14 mouse cellular contexts compared by ENCODE assay signal in genomic region chr2:38460367-38460766, GRCm38 (mm10). TPM values are rescaled to one million over a fixed set of nuclear protein-coding genes. Genes with fewer than 3 reads are reported as not detected.
DNase-seq lines count a peak whose midpoint lies in the region; ATAC-seq and TF ChIP-seq lines count a peak whose summit lies in the region.
"Had no signal": no experiment of that assay in that cellular context is flagged by ENCODE, and none has a peak within 500 bp of the region (broad histone marks: within the 10 kb centered on the region; RNA-seq: fewer than 3 reads in every experiment).

No protein-coding gene starts in this region.

- H3K4me3 ChIP-seq in heart, embryonic 16.5 days (ENCODE audit: low read length) = no peak overlapping the region
- no peak overlapping the region for H3K4me3 ChIP-seq in midbrain, embryonic 16.5 days (ENCODE audit: low read depth, low read length)
- no peak overlapping the region for H3K4me3 ChIP-seq in midbrain, embryonic 11.5 days (ENCODE audit: low read depth, low read length)
- no peak overlapping the region for H3K4me3 ChIP-seq in forebrain, embryonic 14.5 days (ENCODE audit: low read depth, low read length)
- no peak overlapping the region for H3K4me3 ChIP-seq in limb, embryonic 14.5 days (replicated peaks; ENCODE audit: low read length)
- H3K4me3 ChIP-seq: erythroblast, embryonic 14.5 days had no signal

- H3K4me1 ChIP-seq in heart, embryonic 16.5 days (ENCODE audit: control insufficient read depth, insufficient read depth, low read length) = peaks cover 10% of the 10 kb centered on the region
- H3K4me1 ChIP-seq in midbrain, embryonic 16.5 days (ENCODE audit: control insufficient read depth, insufficient read depth, low read length) = no peaks in the 10 kb centered on the region
- no peaks in the 10 kb centered on the region for H3K4me1 ChIP-seq in midbrain, embryonic 11.5 days (ENCODE audit: control insufficient read depth, insufficient read depth, low read length)
- peaks cover 18% of the 10 kb centered on the region for H3K4me1 ChIP-seq in forebrain, embryonic 14.5 days (ENCODE audit: control insufficient read depth, insufficient read depth, low read length)
- H3K4me1 ChIP-seq in limb, embryonic 14.5 days (ENCODE audit: control insufficient read depth, insufficient read depth, low read length) = peaks cover 16% of the 10 kb centered on the region

- peak overlapping the region; percentile 25 for H3K27ac ChIP-seq in heart, embryonic 16.5 days (ENCODE audit: low read length)
- no peak overlapping the region for H3K27ac ChIP-seq in midbrain, embryonic 16.5 days (ENCODE audit: low read length)
- no peak overlapping the region for H3K27ac ChIP-seq in midbrain, embryonic 11.5 days (ENCODE audit: low read depth, low read length)
- peak overlapping the region; percentile 70 for H3K27ac ChIP-seq in forebrain, embryonic 14.5 days (ENCODE audit: low read depth, low read length)
- H3K27ac ChIP-seq in limb, embryonic 14.5 days (replicated peaks; ENCODE audit: low read depth, low read length) = no peak overlapping the region
- H3K27ac ChIP-seq: macrophage; stomach, postnatal 0 days had no signal

- no peaks in the 10 kb centered on the region for H3K9me3 ChIP-seq in heart, embryonic 16.5 days (replicated peaks; ENCODE audit: control insufficient read depth, low read length)
- no peaks in the 10 kb centered on the region for H3K9me3 ChIP-seq in midbrain, embryonic 16.5 days (replicated peaks; ENCODE audit: control insufficient read depth, low read length, poor library complexity, severe bottlenecking)
- no peaks in the 10 kb centered on the region for H3K9me3 ChIP-seq in midbrain, embryonic 11.5 days (ENCODE audit: control insufficient read depth, low read length)
- H3K9me3 ChIP-seq in forebrain, embryonic 14.5 days (replicated peaks; ENCODE audit: control insufficient read depth, low read length) = no peaks in the 10 kb centered on the region
- H3K9me3 ChIP-seq in limb, embryonic 14.5 days (ENCODE audit: control insufficient read depth, low read length) = no peaks in the 10 kb centered on the region

- 72% methylated on average over 2 of the region's 2 CpGs for WGBS in heart, embryonic 16.5 days
- WGBS in midbrain, embryonic 16.5 days = 82% methylated on average over 2 of the region's 2 CpGs
- WGBS in midbrain, embryonic 11.5 days = 79% methylated on average over 2 of the region's 2 CpGs
- WGBS in forebrain, embryonic 14.5 days = 48% methylated on average over 2 of the region's 2 CpGs
- WGBS in limb, embryonic 14.5 days = 76% methylated on average over 2 of the region's 2 CpGs

- H3K9ac ChIP-seq in heart, embryonic 16.5 days (ENCODE audit: low read length) = no peak overlapping the region
- no peak overlapping the region for H3K9ac ChIP-seq in midbrain, embryonic 16.5 days (ENCODE audit: low read depth, low read length)
- H3K9ac ChIP-seq in midbrain, embryonic 11.5 days (ENCODE audit: low read length) = no peak overlapping the region
- H3K9ac ChIP-seq in forebrain, embryonic 14.5 days (ENCODE audit: low read length) = no peak overlapping the region
- no peak overlapping the region for H3K9ac ChIP-seq in limb, embryonic 14.5 days (ENCODE audit: low read depth, low read length, severe bottlenecking)

- H3K27me3 ChIP-seq in heart, embryonic 16.5 days (ENCODE audit: control insufficient read depth, insufficient read depth, low read length) = peaks cover 2% of the 10 kb centered on the region; the same call in 1 of the 2 replicates
- no peaks in the 10 kb centered on the region for H3K27me3 ChIP-seq in midbrain, embryonic 16.5 days (ENCODE audit: control insufficient read depth, insufficient read depth, low read depth, low read length)
- no peaks in the 10 kb centered on the region for H3K27me3 ChIP-seq in midbrain, embryonic 11.5 days (ENCODE audit: control insufficient read depth, insufficient read depth, low read length)
- no peaks in the 10 kb centered on the region for H3K27me3 ChIP-seq in forebrain, embryonic 14.5 days (replicated peaks; ENCODE audit: control insufficient read depth, insufficient read depth, low read length)
- no peaks in the 10 kb centered on the region for H3K27me3 ChIP-seq in limb, embryonic 14.5 days (ENCODE audit: control insufficient read depth, insufficient read depth, low read length)

- peak; percentile 24; the same call in 1 of the 2 replicates for ATAC-seq in heart, embryonic 16.5 days (replicated peaks; ENCODE audit: extremely low read depth, insufficient read depth, low FRiP score)
- ATAC-seq in midbrain, embryonic 16.5 days = peak; percentile 25; the same call in 1 of the 2 replicates
- no peak for ATAC-seq in midbrain, embryonic 11.5 days (ENCODE audit: low FRiP score)
- peak; percentile 81 for ATAC-seq in forebrain, embryonic 14.5 days
- 0 out of 2 replicates have a peak, but pooled peaks have one; percentile 4 for ATAC-seq in limb, embryonic 14.5 days (ENCODE audit: low FRiP score, low read depth)

- TF ChIP-seq POLR2A in limb, embryonic 14.5 days (IDR thresholded peaks at IDR 0.05; ENCODE audit: borderline replicate concordance, extremely low read depth, insufficient read depth, insufficient read length) = no peak

- no peak overlapping the region for H3K4me2 ChIP-seq in heart, embryonic 16.5 days (ENCODE audit: low read depth, low read length)
- no peak overlapping the region for H3K4me2 ChIP-seq in midbrain, embryonic 16.5 days (ENCODE audit: low read length)
- H3K4me2 ChIP-seq in midbrain, embryonic 11.5 days = no peak overlapping the region
- H3K4me2 ChIP-seq in forebrain, embryonic 14.5 days (ENCODE audit: low read length) = no peak overlapping the region
- no peak overlapping the region for H3K4me2 ChIP-seq in limb, embryonic 14.5 days (replicated peaks; ENCODE audit: low read depth, low read length, severe bottlenecking)

- DNase-seq in heart, adult 9 months (ENCODE audit: low spot score in 2 of 2) = no peak
- DNase-seq in midbrain, embryonic 11.5 days (ENCODE audit: low spot score, missing footprints) = no peak
- DNase-seq in forebrain, embryonic 14.5 days (ENCODE audit: low spot score) = peak; percentile 70
- no peak for DNase-seq in limb, embryonic 14.5 days (ENCODE audit: low spot score)
- no peak for DNase-seq in kidney, postnatal 25 days
- DNase-seq: adrenal gland, postnatal 14 days; kidney, adult 11 months; kidney, postnatal 36 days; thymus, postnatal 25 days had no signal

- no peaks in the 10 kb centered on the region for H3K36me3 ChIP-seq in heart, embryonic 16.5 days (ENCODE audit: control insufficient read depth, insufficient read depth)
- H3K36me3 ChIP-seq in midbrain, embryonic 16.5 days (ENCODE audit: control insufficient read depth, insufficient read depth, low read length) = no peaks in the 10 kb centered on the region
- no peaks in the 10 kb centered on the region for H3K36me3 ChIP-seq in midbrain, embryonic 11.5 days (ENCODE audit: control insufficient read depth, insufficient read depth, low read length)
- no peaks in the 10 kb centered on the region for H3K36me3 ChIP-seq in forebrain, embryonic 14.5 days (ENCODE audit: control insufficient read depth, insufficient read depth, low read length)
- no peaks in the 10 kb centered on the region for H3K36me3 ChIP-seq in limb, embryonic 14.5 days (ENCODE audit: control insufficient read depth, insufficient read depth, low read length)

RNA-seq across cellular contexts. Expression of gene Nek6, which starts 51.1 kb away (rescaled TPM):
- polyA plus RNA-seq in heart, embryonic 16.5 days (2015; fragmentation: Nextera tagmentation; extraction: Ambion mirVana) = 66.2 and 67.9 TPM in 2 replicates
- polyA plus RNA-seq in midbrain, embryonic 16.5 days (2015; fragmentation: Nextera tagmentation; extraction: Ambion mirVana) = 52.3 and 56.8 TPM in 2 replicates
- 87.3 and 92.3 TPM in 2 replicates for polyA plus RNA-seq in midbrain, embryonic 11.5 days (2014; fragmentation: Nextera tagmentation; extraction: Ambion mirVana)
- 95.1 and 96.7 TPM in 2 replicates for polyA plus RNA-seq in forebrain, embryonic 14.5 days (2014; fragmentation: Nextera tagmentation; extraction: Ambion mirVana)
- 77.2 and 81.1 TPM in 2 replicates for polyA plus RNA-seq in limb, embryonic 14.5 days (2012; rRNA removed)
- polyA plus RNA-seq in limb, embryonic 14.5 days (2014; fragmentation: Nextera tagmentation; extraction: Ambion mirVana) = 123 and 138 TPM in 2 replicates

Comparison
In these comparisons a context has a peak if more than half of its experiments do, and no peak if none do; other contexts are left out.
1. H3K27ac ChIP-seq: peak in heart, embryonic 16.5 days (single experiment) and forebrain, embryonic 14.5 days (single experiment); none in midbrain, embryonic 16.5 days (single experiment), midbrain, embryonic 11.5 days (single experiment) and limb, embryonic 14.5 days (single experiment).